Mouse (Mus musculus) thymus, postnatal 14 days (tissue): ENCODE measurements at regions not wholly inside any gene's neighbourhood (a gene's known extent, or its start where the extent isn't known, plus 50 kb on each side); places are given as distances from the start of the nearest gene placed in this dataset.

Source experiments
- DNase-seq: peaks from one replicate; pipeline ENCODE4 v3.0.0; 2021

DNA sequence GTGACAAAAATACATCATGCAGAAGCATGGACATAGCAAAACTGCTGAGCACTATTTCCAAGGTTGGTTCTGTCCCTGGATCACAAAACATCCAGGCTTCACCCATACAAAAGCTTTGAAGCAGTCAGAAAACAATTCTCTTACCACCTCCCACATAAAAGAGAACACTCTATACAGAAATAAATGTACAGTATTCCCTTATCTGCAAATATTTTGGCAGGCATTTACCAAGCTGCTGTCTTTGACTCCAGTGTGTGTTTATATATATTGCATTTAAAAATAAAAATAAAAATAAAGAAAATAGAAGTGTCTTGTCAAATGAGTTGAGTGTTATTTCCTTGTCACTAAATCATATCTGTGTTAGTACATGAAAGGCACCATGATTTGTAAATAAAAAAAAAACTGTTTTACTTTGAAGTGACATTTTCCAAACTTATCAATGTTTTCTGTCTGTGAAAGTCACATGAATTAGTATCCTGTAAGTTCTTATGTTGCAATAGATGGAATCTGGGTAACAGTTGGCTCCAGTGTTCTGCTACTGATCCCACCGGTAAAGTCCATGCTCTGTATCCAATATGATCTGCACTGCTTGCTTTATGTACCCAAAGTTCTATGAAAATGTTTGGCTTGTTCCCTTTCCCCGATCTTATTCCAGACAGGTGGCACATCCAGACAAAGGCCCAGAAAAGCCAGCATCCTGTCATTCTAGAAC lies 59.9 kb upstream of the Cd93 start:
- DNase-seq = no peak

DNA sequence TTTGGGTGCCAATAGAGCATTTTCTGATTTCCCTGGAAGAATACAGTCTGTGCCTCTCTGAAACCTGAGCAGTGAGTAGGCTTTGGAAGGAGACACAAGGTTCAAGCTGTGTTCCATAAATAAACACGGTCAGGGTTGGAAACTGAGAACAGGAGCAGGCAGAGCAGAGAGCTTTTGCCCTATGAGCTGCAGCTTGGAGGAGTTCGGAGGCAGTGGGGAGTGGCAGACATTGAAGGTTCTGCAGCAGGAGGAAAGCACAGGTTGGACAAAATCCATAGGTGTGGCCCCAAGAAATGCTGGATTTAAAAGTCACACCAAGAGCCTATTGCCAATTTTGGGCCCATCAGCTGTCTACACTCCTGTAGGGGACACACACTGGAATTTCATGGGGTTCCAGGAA lies 59.0 kb upstream of the Cd93 start:
- no peak for DNase-seq

GRCm38 (mm10) chr2:148500235-148500936 lies 57.0 kb upstream of the Cd93 start:
- DNase-seq = no peak

DNA sequence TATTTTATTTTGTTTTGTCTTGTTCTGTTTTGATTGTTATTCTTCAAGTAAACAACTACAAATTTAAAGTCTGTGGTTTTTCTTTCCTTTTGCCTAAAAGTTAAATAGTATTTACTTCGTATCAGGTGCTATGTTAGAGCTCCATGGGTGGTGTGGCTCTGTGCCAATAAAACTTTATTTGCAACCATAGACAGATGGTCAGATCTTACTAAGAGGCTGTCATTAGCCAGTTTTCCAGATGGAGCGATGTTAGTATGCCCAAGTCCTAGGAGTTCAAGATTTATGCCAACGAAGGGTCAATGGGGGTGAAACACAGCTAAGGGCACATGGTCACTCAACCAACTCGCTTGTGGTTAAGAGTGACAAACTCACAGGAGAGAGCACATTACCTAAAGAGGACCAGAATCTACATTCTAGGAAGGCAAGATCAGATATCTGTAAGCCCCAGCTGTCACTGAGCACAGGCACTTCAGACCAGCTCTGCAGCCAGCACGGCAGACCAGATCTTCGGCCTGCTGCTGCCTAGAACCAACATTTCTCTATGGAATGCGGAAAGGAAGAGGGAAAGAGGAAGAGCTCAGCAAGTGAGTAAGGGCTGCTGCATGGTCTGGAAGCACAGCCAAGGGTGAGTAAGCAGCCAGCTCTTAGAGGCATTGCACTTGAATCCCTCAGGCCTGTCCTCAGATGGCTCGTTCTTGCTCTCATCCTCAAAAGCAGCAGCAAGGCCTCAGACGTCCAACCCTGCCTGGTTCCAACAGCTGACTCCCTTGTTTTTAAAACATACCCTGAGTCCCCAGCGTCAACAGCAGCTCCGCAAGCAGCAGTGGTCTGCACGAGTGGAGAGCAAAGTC lies 54.3 kb upstream of the Cd93 start:
- no peak for DNase-seq

GRCm38 (mm10) chr2:148496151-148497040 lies 53.0 kb upstream of the Cd93 start:
- no peak for DNase-seq

- no peak for DNase-seq
These were observed 52.1 kb upstream of the Cd93 start for GRCm38 (mm10) chr2:148495485-148495884.

- no peak for DNase-seq
These were observed 49.9 kb upstream of the Cd93 start for GRCm38 (mm10) chr2:148493281-148493680.
